Comparison of ENCODE assay signal across 14 mouse cellular contexts in the genomic region with DNA sequence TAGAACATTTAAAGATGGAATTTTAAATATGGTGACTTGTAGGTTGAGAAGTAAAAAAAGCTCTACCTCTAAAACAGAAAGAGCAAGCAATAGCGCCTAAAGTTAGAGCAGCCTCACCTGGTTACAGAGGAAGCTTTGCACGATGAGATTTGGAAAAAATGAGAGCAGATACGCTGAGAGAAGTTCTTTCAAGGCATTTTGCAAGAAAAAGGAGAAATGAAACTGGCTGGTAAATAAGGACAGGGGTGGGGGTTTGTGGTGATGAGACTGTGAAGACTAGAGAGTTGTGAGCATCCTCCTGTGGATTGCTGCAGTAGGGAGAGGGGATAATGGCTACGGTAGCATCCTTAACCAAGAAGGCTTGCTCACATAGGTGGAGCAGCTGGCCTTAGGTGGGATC.
A peak's percentile ranks its signal among the peaks of the same experiment; 100 is the strongest.
DNase-seq lines count a peak whose midpoint lies in the region; ATAC-seq lines count a peak whose summit lies in the region.
"Had no signal": no experiment of that assay in that cellular context is flagged by ENCODE, and none has a peak within 500 bp of the region (broad histone marks: within the 10 kb centered on the region; RNA-seq: fewer than 3 reads in every experiment).

No protein-coding gene starts in this region.

- 93% methylated on average over 4 of the region's 4 CpGs for WGBS in hindbrain, embryonic 11.5 days
- WGBS in hindbrain, embryonic 13.5 days, result 97% methylated on average over 4 of the region's 4 CpGs

- peak; percentile 19; the same call in 1 of the 2 replicates for ATAC-seq in hindbrain, embryonic 11.5 days (ENCODE audit: low FRiP score)
- no peak for ATAC-seq in hindbrain, embryonic 13.5 days (ENCODE audit: low FRiP score)
- ATAC-seq in common myeloid progenitor, adult 5-6 weeks (replicated peaks; ENCODE audit: low read depth, poor library complexity, severe bottlenecking), result peak; percentile 43; the same call in 1 of the 2 replicates
- ATAC-seq in megakaryocyte progenitor cell, adult 5-6 weeks (replicated peaks; ENCODE audit: poor library complexity), result peak; percentile 69
- ATAC-seq: activated CD4-positive, CD25-positive, alpha-beta regulatory T cell, adult 4 months had no signal

- H3K9ac ChIP-seq in hindbrain, embryonic 11.5 days (ENCODE audit: low read depth, low read length), result no peak overlapping the region
- no peak overlapping the region for H3K9ac ChIP-seq in hindbrain, embryonic 13.5 days
- H3K9ac ChIP-seq: embryonic facial prominence, embryonic 12.5 days; forebrain, embryonic 12.5 days had no signal

- no peaks in the 10 kb centered on the region for H3K36me3 ChIP-seq in hindbrain, embryonic 11.5 days (ENCODE audit: control insufficient read depth, insufficient read depth, low read length)
- no peaks in the 10 kb centered on the region for H3K36me3 ChIP-seq in hindbrain, embryonic 13.5 days
- H3K36me3 ChIP-seq: embryonic facial prominence, embryonic 10.5 days; embryonic facial prominence, embryonic 12.5 days; forebrain, embryonic 10.5 days; forebrain, embryonic 12.5 days; G1E had no signal

- no peak overlapping the region for H3K27ac ChIP-seq in hindbrain, embryonic 11.5 days (ENCODE audit: low read depth, low read length)
- no peak overlapping the region for H3K27ac ChIP-seq in hindbrain, embryonic 13.5 days
- H3K27ac ChIP-seq: embryonic facial prominence, embryonic 10.5 days; embryonic facial prominence, embryonic 12.5 days; forebrain, embryonic 10.5 days; forebrain, embryonic 12.5 days had no signal

- no peaks in the 10 kb centered on the region for H3K4me1 ChIP-seq in hindbrain, embryonic 11.5 days (replicated peaks; ENCODE audit: control insufficient read depth, insufficient read depth, low read length)
- H3K4me1 ChIP-seq in hindbrain, embryonic 13.5 days (replicated peaks), result peaks cover 11% of the 10 kb centered on the region
- H3K4me1 ChIP-seq: embryonic facial prominence, embryonic 10.5 days; embryonic facial prominence, embryonic 12.5 days; forebrain, embryonic 10.5 days; forebrain, embryonic 12.5 days had no signal

- no peak overlapping the region for H3K4me3 ChIP-seq in hindbrain, embryonic 11.5 days (ENCODE audit: low read depth, low read length)
- H3K4me3 ChIP-seq in hindbrain, embryonic 13.5 days, result no peak overlapping the region
- H3K4me3 ChIP-seq: embryonic facial prominence, embryonic 10.5 days; embryonic facial prominence, embryonic 12.5 days; erythroblast, embryonic 14.5 days; forebrain, embryonic 10.5 days; forebrain, embryonic 12.5 days had no signal

- no peak overlapping the region for H3K4me2 ChIP-seq in hindbrain, embryonic 11.5 days (replicated peaks; ENCODE audit: low read depth, low read length)
- H3K4me2 ChIP-seq in hindbrain, embryonic 13.5 days, result no peak overlapping the region
- H3K4me2 ChIP-seq: forebrain, embryonic 12.5 days had no signal

- H3K27me3 ChIP-seq in hindbrain, embryonic 11.5 days (ENCODE audit: control insufficient read depth, insufficient read depth, low read length), result no peaks in the 10 kb centered on the region
- H3K27me3 ChIP-seq in hindbrain, embryonic 13.5 days, result no peaks in the 10 kb centered on the region
- H3K27me3 ChIP-seq: embryonic facial prominence, embryonic 12.5 days; forebrain, embryonic 12.5 days had no signal

- no peaks in the 10 kb centered on the region for H3K9me3 ChIP-seq in hindbrain, embryonic 11.5 days (ENCODE audit: control insufficient read depth, low read length)
- H3K9me3 ChIP-seq in hindbrain, embryonic 13.5 days, result no peaks in the 10 kb centered on the region
- H3K9me3 ChIP-seq: embryonic facial prominence, embryonic 10.5 days; embryonic facial prominence, embryonic 12.5 days; forebrain, embryonic 10.5 days; forebrain, embryonic 12.5 days; G1E had no signal

- DNase-seq in hindbrain, embryonic 11.5 days (ENCODE audit: low spot score), result no peak
- DNase-seq in A20 (ENCODE audit: low read depth, low spot score), result peak; percentile 41
- no peak for DNase-seq in adrenal gland, postnatal 14 days
- no peak for DNase-seq in kidney, adult 8-10 months
